Mouse (Mus musculus): ENCODE measurements around the gene Krt24.

- TF ChIP-seq CTCF (IDR thresholded peaks at IDR 0.05; ENCODE audit: borderline replicate concordance, insufficient read depth, low read length) (no peak), POLR2A (IDR thresholded peaks at IDR 0.05; ENCODE audit: low read depth, low read length) (no peak)
Observed at GRCm38 (mm10) chr11:99295039-99295438, 10.0 kb upstream of the Krt24 start.
